ENCODE assay signal across 20 mouse cellular contexts in genomic region chr5:9033843-9034242, GRCm38 (mm10). TPM values are rescaled to one million over a fixed set of nuclear protein-coding genes. Genes with fewer than 3 reads are reported as not detected.
DNase-seq lines count a peak whose midpoint lies in the region; ATAC-seq and TF ChIP-seq lines count a peak whose summit lies in the region.
"Had no signal": no experiment of that assay in that cellular context is flagged by ENCODE, and none has a peak within 500 bp of the region (broad histone marks: within the 10 kb centered on the region; RNA-seq: fewer than 3 reads in every experiment).

No protein-coding gene starts in this region.

- TF ChIP-seq RAD21 in CH12.LX (IDR thresholded peaks at IDR 0.05; ENCODE audit: low read depth, low read length) = no peak

- no peak overlapping the region for H3K4me2 ChIP-seq in kidney, embryonic 14.5 days (replicated peaks; ENCODE audit: low read depth, low read length)
- peak overlapping the region; percentile 54 for H3K4me2 ChIP-seq in CH12.LX (ENCODE audit: insufficient read depth, low read depth, poor library complexity, severe bottlenecking)
- H3K4me2 ChIP-seq in intestine, postnatal 0 days (replicated peaks; ENCODE audit: low read depth) = no peak overlapping the region; the same call in 1 of the 2 replicates
- peak overlapping the region; percentile 19; the same call in 1 of the 2 replicates for H3K4me2 ChIP-seq in liver, embryonic 16.5 days (ENCODE audit: low read depth, low read length)
- no peak overlapping the region for H3K4me2 ChIP-seq in forebrain, embryonic 12.5 days
- H3K4me2 ChIP-seq: embryonic facial prominence, embryonic 13.5 days; forebrain, embryonic 13.5 days; heart, embryonic 11.5 days; heart, embryonic 15.5 days had no signal

- ATAC-seq in kidney, embryonic 14.5 days (ENCODE audit: low FRiP score, low TSS enrichment) = no peak
- ATAC-seq in intestine, postnatal 0 days = peak; percentile 57
- ATAC-seq in liver, embryonic 16.5 days (ENCODE audit: low read depth) = peak; percentile 68
- no peak for ATAC-seq in CD4-positive, CD25-positive, alpha-beta regulatory T cell, adult 4 months
- ATAC-seq in forebrain, embryonic 12.5 days (ENCODE audit: low FRiP score) = no peak
- ATAC-seq: forebrain, embryonic 13.5 days; forebrain, postnatal 0 days had no signal

- 0 out of 2 replicates have a peak, but pooled peaks have one; percentile 25 for TF ChIP-seq EP300 in CH12.LX (IDR thresholded peaks at IDR 0.05; ENCODE audit: low read length)

- 0 out of 2 replicates have a peak, but pooled peaks have one; percentile 28 for TF ChIP-seq POLR2A in CH12.LX (IDR thresholded peaks at IDR 0.05; ENCODE audit: low read depth, low read length)

- H3K4me3 ChIP-seq in kidney, embryonic 14.5 days (ENCODE audit: low read length) = no peak overlapping the region
- H3K4me3 ChIP-seq in CH12.LX (replicated peaks in 1 of 3; ENCODE audit: low read depth in 2 of 3, low read length in 2 of 3, poor library complexity in 1 of 3) = no peak overlapping the region
- no peak overlapping the region for H3K4me3 ChIP-seq in intestine, postnatal 0 days (ENCODE audit: low read depth, low read length)
- H3K4me3 ChIP-seq in liver, embryonic 16.5 days (ENCODE audit: low read depth, low read length) = no peak overlapping the region
- H3K4me3 ChIP-seq in forebrain, embryonic 12.5 days (replicated peaks) = no peak overlapping the region
- H3K4me3 ChIP-seq: embryonic facial prominence, embryonic 13.5 days; forebrain, embryonic 13.5 days; heart, adult 2 months; heart, embryonic 15.5 days had no signal

- 85% methylated on average over 5 of the region's 5 CpGs for WGBS in kidney, embryonic 14.5 days
- 71% methylated on average over 5 of the region's 5 CpGs for WGBS in intestine, postnatal 0 days
- WGBS in liver, embryonic 16.5 days (ENCODE audit: insufficient replicate concordance) = 59% methylated on average over 5 of the region's 5 CpGs
- WGBS in forebrain, embryonic 12.5 days = 90% methylated on average over 5 of the region's 5 CpGs

- H3K36me3 ChIP-seq in kidney, embryonic 14.5 days (ENCODE audit: control insufficient read depth, insufficient read depth, low read length) = no peaks in the 10 kb centered on the region
- H3K36me3 ChIP-seq in CH12.LX (replicated peaks in 1 of 2; ENCODE audit: control insufficient read depth in 1 of 2, insufficient read depth in 1 of 2, low read length in 1 of 2) = no peaks in the 10 kb centered on the region
- no peaks in the 10 kb centered on the region for H3K36me3 ChIP-seq in intestine, postnatal 0 days (ENCODE audit: control insufficient read depth, insufficient read depth)
- H3K36me3 ChIP-seq in liver, embryonic 16.5 days (ENCODE audit: control insufficient read depth, insufficient read depth) = no peaks in the 10 kb centered on the region
- no peaks in the 10 kb centered on the region for H3K36me3 ChIP-seq in forebrain, embryonic 12.5 days (replicated peaks)
- H3K36me3 ChIP-seq: embryonic facial prominence, embryonic 13.5 days; heart, embryonic 15.5 days had no signal

- H3K4me1 ChIP-seq in kidney, embryonic 14.5 days (ENCODE audit: control insufficient read depth, insufficient read depth, low read length) = no peaks in the 10 kb centered on the region
- peaks cover 18 to 49% of the 10 kb centered on the region in 2 experiments for H3K4me1 ChIP-seq in CH12.LX (ENCODE audit: control insufficient read depth in 1 of 2, insufficient read depth in 2 of 2)
- H3K4me1 ChIP-seq in intestine, postnatal 0 days (replicated peaks; ENCODE audit: control insufficient read depth, insufficient read depth, low read length) = peaks cover 5% of the 10 kb centered on the region; the same call in 1 of the 2 replicates
- H3K4me1 ChIP-seq in liver, embryonic 16.5 days (ENCODE audit: control insufficient read depth, low read depth, low read length) = no peaks in the 10 kb centered on the region; the same call in 1 of the 2 replicates
- H3K4me1 ChIP-seq in forebrain, embryonic 12.5 days = no peaks in the 10 kb centered on the region
- H3K4me1 ChIP-seq: embryonic facial prominence, embryonic 13.5 days; forebrain, embryonic 13.5 days; heart, embryonic 15.5 days had no signal

- no peak for TF ChIP-seq CTCF in CH12.LX (conservative IDR thresholded peaks at IDR 0.05 in 1 of 2, IDR thresholded peaks at IDR 0.05 in 1 of 2; ENCODE audit: low read depth in 2 of 2, low read length in 2 of 2)
- TF ChIP-seq CTCF in intestine, postnatal 0 days (IDR thresholded peaks at IDR 0.05; ENCODE audit: low read depth) = no peak

- in situ Hi-C loops in CH12.LX (cut with MboI; ENCODE audit: low pct_ligation_motif_present, low pct_unique_long_range_greater_than_20kb, low sequenced_read_pairs) = no loop called here

- no peaks in the 10 kb centered on the region for H3K9me3 ChIP-seq in kidney, embryonic 14.5 days (ENCODE audit: control insufficient read depth, low read length)
- no peaks in the 10 kb centered on the region for H3K9me3 ChIP-seq in CH12.LX (replicated peaks; ENCODE audit: low read length)
- no peaks in the 10 kb centered on the region for H3K9me3 ChIP-seq in intestine, postnatal 0 days (ENCODE audit: control insufficient read depth)
- no peaks in the 10 kb centered on the region for H3K9me3 ChIP-seq in liver, embryonic 16.5 days (replicated peaks; ENCODE audit: control insufficient read depth, low read length)
- H3K9me3 ChIP-seq in forebrain, embryonic 12.5 days = no peaks in the 10 kb centered on the region
- H3K9me3 ChIP-seq: embryonic facial prominence, embryonic 13.5 days; forebrain, embryonic 13.5 days; heart, embryonic 15.5 days had no signal

- no peak overlapping the region for H3K9ac ChIP-seq in kidney, embryonic 14.5 days (ENCODE audit: low read depth, low read length)
- no peak overlapping the region for H3K9ac ChIP-seq in CH12.LX (ENCODE audit: insufficient read depth, low read depth)
- H3K9ac ChIP-seq in intestine, postnatal 0 days (ENCODE audit: low read depth, low read length) = no peak overlapping the region
- H3K9ac ChIP-seq in liver, embryonic 16.5 days (ENCODE audit: low read depth, low read length) = no peak overlapping the region
- no peak overlapping the region for H3K9ac ChIP-seq in forebrain, embryonic 12.5 days
- H3K9ac ChIP-seq: embryonic facial prominence, embryonic 13.5 days; forebrain, embryonic 13.5 days; forebrain, postnatal 0 days; heart, embryonic 15.5 days had no signal

- no peaks in the 10 kb centered on the region for H3K79me2 ChIP-seq in CH12.LX (replicated peaks; ENCODE audit: control insufficient read depth, extremely low read depth, insufficient read depth, poor library complexity, severe bottlenecking)

- peak; percentile 68 for DNase-seq in kidney, adult 9 months
- peak; percentile 48 for DNase-seq in CH12.LX (ENCODE audit: extremely low read depth)
- DNase-seq in embryo, embryonic 10 days (ENCODE audit: low spot score) = no peak
- DNase-seq: adrenal gland, postnatal 10 days; cerebellum, adult 11 months; cerebellum, adult 8-10 months; cerebellum, postnatal 14 days; forebrain, postnatal 0 days; gastrocnemius, postnatal 14 days; heart, adult 2 months; heart, postnatal 14 days had no signal

- dilution Hi-C loops in CH12.LX (cut with MboI; ENCODE audit: extremely low pct_ligation_motif_present, extremely low pct_unique_long_range_greater_than_20kb, low sequenced_read_pairs) = no loop called here

- no peak overlapping the region for H3K27ac ChIP-seq in kidney, embryonic 14.5 days (ENCODE audit: low read depth, low read length)
- H3K27ac ChIP-seq in CH12.LX (ENCODE audit: insufficient read depth, low read depth) = peak overlapping the region; percentile 69
- H3K27ac ChIP-seq in intestine, postnatal 0 days (ENCODE audit: low read depth, low read length) = peak overlapping the region; percentile 78
- peak overlapping the region; percentile 76 for H3K27ac ChIP-seq in liver, embryonic 16.5 days (ENCODE audit: low read length)
- no peak overlapping the region for H3K27ac ChIP-seq in forebrain, embryonic 12.5 days
- H3K27ac ChIP-seq: embryonic facial prominence, embryonic 13.5 days; forebrain, embryonic 13.5 days; heart, adult 2 months; heart, embryonic 15.5 days had no signal

- H3K27me3 ChIP-seq in kidney, embryonic 14.5 days (ENCODE audit: control insufficient read depth, insufficient read depth, low read length) = no peaks in the 10 kb centered on the region
- H3K27me3 ChIP-seq in CH12.LX (replicated peaks) = no peaks in the 10 kb centered on the region
- H3K27me3 ChIP-seq in intestine, postnatal 0 days (replicated peaks; ENCODE audit: control insufficient read depth, insufficient read depth, low read length) = no peaks in the 10 kb centered on the region
- H3K27me3 ChIP-seq in liver, embryonic 16.5 days (ENCODE audit: control insufficient read depth, insufficient read depth, low read depth, low read length) = no peaks in the 10 kb centered on the region
- H3K27me3 ChIP-seq in forebrain, embryonic 12.5 days = no peaks in the 10 kb centered on the region
- H3K27me3 ChIP-seq: embryonic facial prominence, embryonic 13.5 days; forebrain, embryonic 13.5 days; heart, embryonic 15.5 days had no signal

TF ChIP-seq in CH12.LX, 34 proteins besides CTCF, POLR2A, EP300 and RAD21 (continues in another document):
- TF ChIP-seq JUND (conservative IDR thresholded peaks at IDR 0.05; ENCODE audit: low read depth, low read length) (0 out of 2 replicates have a peak, but pooled peaks have one; percentile 8), BHLHE40 (IDR thresholded peaks at IDR 0.05; ENCODE audit: low read depth, low read length) (no peak), MAFK (IDR thresholded peaks at IDR 0.05; ENCODE audit: insufficient replicate concordance, low read length) (peak; percentile 74; the same call in 1 of the 2 replicates), JUN (IDR thresholded peaks at IDR 0.05; ENCODE audit: insufficient read depth, low read depth, low read length) (no peak), NRF1 (IDR thresholded peaks at IDR 0.05; ENCODE audit: low read depth, low read length) (no peak), UBTF (IDR thresholded peaks at IDR 0.05; ENCODE audit: low read depth, low read length) (no peak), ZMIZ1 (IDR thresholded peaks at IDR 0.05; ENCODE audit: low read depth, low read length) (no peak), USF1 (IDR thresholded peaks at IDR 0.05; ENCODE audit: low read depth, low read length) (no peak), ZKSCAN1 (IDR thresholded peaks at IDR 0.05; ENCODE audit: borderline replicate concordance, low read depth, low read length) (no peak), POLR2AphosphoS2 (IDR thresholded peaks at IDR 0.05; ENCODE audit: low read depth, low read length) (no peak)

RNA-seq across cellular contexts. Expression of gene Crot, which starts 36.7 kb away (rescaled TPM):
- polyA plus RNA-seq in kidney, embryonic 14.5 days (2014; fragmentation: Nextera tagmentation; extraction: Ambion mirVana) = 37.2 and 48.9 TPM in 2 replicates
- total RNA-seq in CH12.LX (2012; rRNA removed) (12.4 and 13.4 TPM in 2 replicates), CH12.LX (2014; rRNA removed) (18.2 and 22.4 TPM in 2 replicates)
- 12.0 and 13.5 TPM in 2 replicates for polyA plus RNA-seq in CH12.LX (2012; ENCODE audit: insufficient read length, low read depth)
- polyA plus RNA-seq in intestine, postnatal 0 days (2015; fragmentation: Nextera tagmentation; extraction: Ambion mirVana) = 133 and 135 TPM in 2 replicates
- polyA plus RNA-seq in liver, embryonic 16.5 days (2015; fragmentation: Nextera tagmentation; extraction: Ambion mirVana) = 68.8 and 68.9 TPM in 2 replicates
- 10 to 100 TPM; 69.6 to 70.4 TPM for polyA plus RNA-seq in CD4-positive, CD25-positive, alpha-beta regulatory T cell, adult 4 months (2017; shearing (Covaris generic))
- 27.8 and 28.0 TPM in 2 replicates for polyA plus RNA-seq in forebrain, embryonic 12.5 days (2016; fragmentation: Nextera tagmentation; extraction: Ambion mirVana)

Comparison
In these comparisons a context has a peak if more than half of its experiments do, and no peak if none do; other contexts are left out.
1. ATAC-seq: peak in intestine, postnatal 0 days (single experiment) and liver, embryonic 16.5 days (single experiment); none in kidney, embryonic 14.5 days (single experiment), CD4-positive, CD25-positive, alpha-beta regulatory T cell, adult 4 months (single experiment) and forebrain, embryonic 12.5 days (single experiment).
2. H3K27ac ChIP-seq: peak in CH12.LX (single experiment), intestine, postnatal 0 days (single experiment) and liver, embryonic 16.5 days (single experiment); none in kidney, embryonic 14.5 days (single experiment) and forebrain, embryonic 12.5 days (single experiment).
3. H3K4me2 ChIP-seq: peak in CH12.LX (single experiment) and liver, embryonic 16.5 days (single experiment); none in kidney, embryonic 14.5 days (single experiment), intestine, postnatal 0 days (single experiment) and forebrain, embryonic 12.5 days (single experiment).